Mouse (Mus musculus) liver, postnatal 0 days (tissue): ENCODE measurements at regions not wholly inside any gene's neighbourhood (a gene's known extent, or its start where the extent isn't known, plus 50 kb on each side); places are given as distances from the start of the nearest gene placed in this dataset.

Source experiments
- CTCF ChIP-seq: sonication (generic); IDR thresholded peaks from 2 replicates; pipeline ENCODE4 v1.5.1; 2016; ENCODE audit warnings: antibody characterized with exemption, low read depth
- EP300 ChIP-seq: IDR thresholded peaks from 2 replicates; pipeline ENCODE4 v1.6.1; 2016; ENCODE audit warnings: antibody characterized with exemption, low read depth, mild to moderate bottlenecking

- no peak for TF ChIP-seq CTCF
- TF ChIP-seq EP300 = no peak
These were observed 78.5 kb upstream of the Adgrl2 start for GRCm38 (mm10) chr3:149068821-149069220.
